Mouse (Mus musculus) liver, embryonic 14.5 days (tissue): ENCODE results near the gene Cd3g.

Source experiments
- CTCF ChIP-seq: IDR thresholded peaks from 2 replicates; pipeline ENCODE4 v1.5.1; 2016; ENCODE audit warnings: antibody characterized with exemption, low read depth, control low read depth
- EP300 ChIP-seq: IDR thresholded peaks from 2 replicates; pipeline ENCODE4 v1.6.1; 2016; ENCODE audit warnings: antibody characterized with exemption, low read depth

DNA sequence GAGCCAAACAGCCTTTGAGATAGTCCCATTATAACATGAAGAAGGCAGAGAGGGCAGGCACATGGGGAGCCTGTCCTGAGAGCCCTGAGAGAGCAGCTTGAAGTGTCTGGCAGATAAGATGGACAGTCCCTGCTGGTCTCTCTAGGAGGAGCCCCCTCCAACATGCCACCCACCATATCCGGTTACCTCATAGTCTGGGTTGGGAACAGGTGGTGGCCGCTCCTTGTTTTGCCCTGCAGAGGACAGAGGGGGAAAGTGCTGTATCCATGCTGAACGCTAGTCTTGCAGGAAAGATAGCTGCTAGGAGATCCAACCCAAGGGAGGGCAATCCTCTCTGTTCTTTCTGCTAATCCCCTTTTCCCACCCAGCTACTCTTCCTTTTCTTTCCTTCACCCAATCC lies 20.0 kb upstream of the Cd3g start:
- TF ChIP-seq CTCF, result no peak
- TF ChIP-seq EP300, result no peak
